Mouse (Mus musculus) neural tube, embryonic 15.5 days (tissue): ENCODE results near the gene Arhgef9. TPM values are rescaled to one million over a fixed set of nuclear protein-coding genes. Genes with fewer than 3 reads are reported as not detected.
A peak's percentile ranks its signal among the peaks of the same experiment; 100 is the strongest.

ENCODE experiments used
- ATAC-seq: fragments of 200-750 bp; cut with Nextera tagmentation; 2 replicates; pipeline ENCODE4 v1.8.0; 2017; ENCODE audit warnings: mild to moderate bottlenecking, moderate TSS enrichment, moderate library complexity; ENCODE audit not compliant: low FRiP score
- H3K27ac ChIP-seq: fragments of 300-500 bp; sonication (generic); replicated peaks from 2 replicates; pipeline ENCODE4 v1.5.1; 2015; ENCODE audit warnings: mild to moderate bottlenecking, inconsistent platforms
- H3K27me3 ChIP-seq: fragments of 300-500 bp; sonication (generic); replicated peaks from 2 replicates; pipeline ENCODE4 v1.6.1; 2015; ENCODE audit warnings: inconsistent platforms
- H3K36me3 ChIP-seq: fragments of 300-500 bp; sonication (generic); 2 replicates; pipeline ENCODE4 v1.6.1; 2015; ENCODE audit warnings: inconsistent platforms
- H3K4me1 ChIP-seq: fragments of 300-500 bp; sonication (generic); 2 replicates; pipeline ENCODE4 v1.6.1; 2015; ENCODE audit warnings: inconsistent platforms
- H3K4me2 ChIP-seq: fragments of 300-500 bp; sonication (generic); 2 replicates; pipeline ENCODE4 v1.6.1; 2015; ENCODE audit warnings: inconsistent platforms, mild to moderate bottlenecking, moderate library complexity
- H3K4me3 ChIP-seq: fragments of 300-500 bp; sonication (generic); replicated peaks from 2 replicates; pipeline ENCODE4 v1.5.1; 2015; ENCODE audit warnings: mild to moderate bottlenecking, inconsistent platforms
- H3K9ac ChIP-seq: fragments of 300-500 bp; sonication (generic); replicated peaks from 2 replicates; pipeline ENCODE4 v1.6.1; 2015; ENCODE audit warnings: mild to moderate bottlenecking, inconsistent platforms
- H3K9me3 ChIP-seq: fragments of 300-500 bp; sonication (generic); replicated peaks from 2 replicates; pipeline ENCODE4 v1.6.1; 2016; ENCODE audit warnings: inconsistent platforms
- WGBS: fragments of 180-500 bp; shearing (Covaris S2); methylation state at CpG from one replicate; pipeline ENCODE4 v1.1.7; 2015; ENCODE audit warnings: mixed read lengths; 5-methylcytosine and 5-hydroxymethylcytosine counted together
- polyA plus RNA-seq: library from polyadenylated mRNA; unstranded; fragments of >200 nt; fragmentation: Nextera tagmentation; extraction: Ambion mirVana; gene quantifications from 2 replicates; pipeline ENCODE4 v1.2.1, GENCODE M21; 2015

The Arhgef9 gene
- 38.2 and 45.7 TPM in 2 replicates for polyA plus RNA-seq

- H3K4me1 ChIP-seq: 0 out of 2 replicates have a peak, but pooled peaks cover 2% of the 10 kb centered on the region
- H3K27ac ChIP-seq: peak within 1 kb of the TSS; percentile 79
- ATAC-seq: peak; percentile 88
- H3K27me3 ChIP-seq: no peaks in the 10 kb centered on the region
- 15% methylated on average over 20 of the region's 24 CpGs for WGBS
- peak within 1 kb of the TSS; percentile 53 for H3K9ac ChIP-seq
- H3K9me3 ChIP-seq: no peaks in the 10 kb centered on the region
- H3K4me3 ChIP-seq: peak within 1 kb of the TSS; percentile 47
- H3K36me3 ChIP-seq: no peaks in the 10 kb centered on the region
- H3K4me2 ChIP-seq: peak within 1 kb of the TSS; percentile 59
Measured at GRCm38 (mm10) chrX:95196104-95196919, at the start of gene Arhgef9. Gene Arhgef9, minus strand, starts transcription at chrX:95196856.

GRCm38 (mm10) chrX:95238896-95239295 is 42.2 kb upstream of the Arhgef9 start:
- Histone ChIP-seq H3K4me3 (no peak overlapping the region), H3K4me2 (no peak overlapping the region), H3K9me3 (no peaks in the 10 kb centered on the region), H3K27me3 (no peaks in the 10 kb centered on the region), H3K4me1 (no peaks in the 10 kb centered on the region), H3K36me3 (no peaks in the 10 kb centered on the region), H3K9ac (no peak overlapping the region), H3K27ac (no peak overlapping the region)
- no peak for ATAC-seq

- Histone ChIP-seq H3K36me3 (no peaks in the 10 kb centered on the region), H3K4me1 (0 out of 2 replicates have a peak, but pooled peaks cover 2% of the 10 kb centered on the region), H3K27me3 (no peaks in the 10 kb centered on the region), H3K9ac (peak overlapping the region; percentile 53), H3K27ac (peak overlapping the region; percentile 79), H3K9me3 (no peaks in the 10 kb centered on the region), H3K4me2 (peak overlapping the region; percentile 59), H3K4me3 (peak overlapping the region; percentile 47)
- ATAC-seq: peak; percentile 68
- 42% methylated on average over 3 of the region's 3 CpGs for WGBS
Measured at GRCm38 (mm10) chrX:95195363-95196103, 1.1 kb downstream of the Arhgef9 start.

- H3K9ac ChIP-seq: no peak overlapping the region
- WGBS: 16% methylated on average over 3 of the region's 3 CpGs
- H3K4me1 ChIP-seq: no peaks in the 10 kb centered on the region
Measured at GRCm38 (mm10) chrX:95175978-95176377, 20.7 kb downstream of the Arhgef9 start.

GRCm38 (mm10) chrX:95166317-95166716 is 30.3 kb downstream of the Arhgef9 start:
- Histone ChIP-seq H3K4me1 (peaks cover 4% of the 10 kb centered on the region; the same call in 1 of the 2 replicates), H3K9me3 (no peaks in the 10 kb centered on the region), H3K36me3 (no peaks in the 10 kb centered on the region), H3K27me3 (no peaks in the 10 kb centered on the region), H3K27ac (peak overlapping the region; percentile 86), H3K4me2 (peak overlapping the region; percentile 62), H3K4me3 (peak overlapping the region; percentile 48), H3K9ac (peak overlapping the region; percentile 53)
- ATAC-seq: peak; percentile 99
- WGBS: 16% methylated on average over 16 of the region's 16 CpGs

More at GRCm38 (mm10) chrX:95175978-95176377, 20.7 kb downstream of the Arhgef9 start:
- Histone ChIP-seq H3K4me3 (no peak overlapping the region), H3K36me3 (no peaks in the 10 kb centered on the region), H3K9me3 (no peaks in the 10 kb centered on the region), H3K27ac (no peak overlapping the region), H3K4me2 (no peak overlapping the region), H3K27me3 (no peaks in the 10 kb centered on the region)
- ATAC-seq: no peak

- H3K4me2 ChIP-seq: peak overlapping the region; percentile 62
- peak overlapping the region; percentile 86 for H3K27ac ChIP-seq
- no peaks in the 10 kb centered on the region for H3K9me3 ChIP-seq
- H3K4me1 ChIP-seq: peaks cover 4% of the 10 kb centered on the region; the same call in 1 of the 2 replicates
- H3K27me3 ChIP-seq: no peaks in the 10 kb centered on the region
- ATAC-seq: peak; percentile 40
- peak overlapping the region; percentile 53 for H3K9ac ChIP-seq
- peak overlapping the region; percentile 48 for H3K4me3 ChIP-seq
- WGBS: 23% methylated on average over 9 of the region's 9 CpGs
- no peaks in the 10 kb centered on the region for H3K36me3 ChIP-seq
Measured at GRCm38 (mm10) chrX:95165671-95166127, 31.0 kb downstream of the Arhgef9 start.

- Histone ChIP-seq H3K36me3 (no peaks in the 10 kb centered on the region), H3K4me3 (peak overlapping the region; percentile 48), H3K9me3 (no peaks in the 10 kb centered on the region), H3K27me3 (no peaks in the 10 kb centered on the region), H3K9ac (no peak overlapping the region), H3K27ac (no peak overlapping the region), H3K4me1 (peaks cover 4% of the 10 kb centered on the region; the same call in 1 of the 2 replicates), H3K4me2 (peak overlapping the region; percentile 62)
- no peak for ATAC-seq
- 61% methylated on average over 6 of the region's 6 CpGs for WGBS
Measured at GRCm38 (mm10) chrX:95164140-95164539, 32.5 kb downstream of the Arhgef9 start.

GRCm38 (mm10) chrX:95163452-95163851 is 33.2 kb downstream of the Arhgef9 start:
- no peak overlapping the region for H3K4me3 ChIP-seq
- H3K9me3 ChIP-seq: no peaks in the 10 kb centered on the region
- no peak for ATAC-seq
- H3K4me2 ChIP-seq: peak overlapping the region; percentile 62; the same call in 1 of the 2 replicates
- H3K36me3 ChIP-seq: no peaks in the 10 kb centered on the region
- no peak overlapping the region for H3K27ac ChIP-seq
- peaks cover 4% of the 10 kb centered on the region; the same call in 1 of the 2 replicates for H3K4me1 ChIP-seq
- H3K9ac ChIP-seq: no peak overlapping the region
- no peaks in the 10 kb centered on the region for H3K27me3 ChIP-seq

GRCm38 (mm10) chrX:95156833-95157386 is 39.7 kb downstream of the Arhgef9 start:
- Histone ChIP-seq H3K27ac (no peak overlapping the region), H3K4me3 (no peak overlapping the region), H3K9ac (no peak overlapping the region), H3K4me1 (no peaks in the 10 kb centered on the region), H3K9me3 (no peaks in the 10 kb centered on the region), H3K36me3 (no peaks in the 10 kb centered on the region), H3K4me2 (no peak overlapping the region), H3K27me3 (no peaks in the 10 kb centered on the region)
- 42% methylated on average over 9 of the region's 9 CpGs for WGBS
- ATAC-seq: no peak

GRCm38 (mm10) chrX:95138636-95139035 is 58.0 kb downstream of the Arhgef9 start:
- Histone ChIP-seq H3K9me3 (no peaks in the 10 kb centered on the region), H3K4me3 (no peak overlapping the region), H3K4me2 (no peak overlapping the region), H3K9ac (no peak overlapping the region), H3K36me3 (no peaks in the 10 kb centered on the region), H3K27ac (no peak overlapping the region), H3K27me3 (no peaks in the 10 kb centered on the region), H3K4me1 (no peaks in the 10 kb centered on the region)
- ATAC-seq: no peak
- WGBS: 90% methylated on average over 4 of the region's 4 CpGs

GRCm38 (mm10) chrX:95133502-95133901 is 63.2 kb downstream of the Arhgef9 start:
- Histone ChIP-seq H3K27me3 (no peaks in the 10 kb centered on the region), H3K9me3 (no peaks in the 10 kb centered on the region), H3K27ac (no peak overlapping the region), H3K4me3 (no peak overlapping the region), H3K9ac (no peak overlapping the region), H3K36me3 (no peaks in the 10 kb centered on the region), H3K4me1 (no peaks in the 10 kb centered on the region), H3K4me2 (no peak overlapping the region)
- 84% methylated on average over 5 of the region's 5 CpGs for WGBS
- no peak for ATAC-seq
